Mouse (Mus musculus) cortical plate, adult 2 months (tissue): ENCODE data around the gene Ska3. TPM values are rescaled to one million over a fixed set of nuclear protein-coding genes. Genes with fewer than 3 reads are reported as not detected.
"Not testable (repeated sequence)": the region's sequence is repeated elsewhere in the genome, so short reads cannot be mapped to it uniquely, and the experiment has no call there.

Experiments
- H3K27ac ChIP-seq: fragments of 200-500 bp; 2 replicates; pipeline ENCODE4 v1.5.1; 2012; ENCODE audit warnings: low read length, control low read depth, inconsistent platforms; ENCODE audit not compliant: insufficient read depth
- H3K4me1 ChIP-seq: fragments of 200-500 bp; 2 replicates; pipeline ENCODE4 v1.6.1; 2011; ENCODE audit warnings: low read length; ENCODE audit not compliant: control insufficient read depth, insufficient read depth
- H3K4me3 ChIP-seq: fragments of 200-500 bp; 2 replicates; pipeline ENCODE4 v1.5.1; 2011; ENCODE audit warnings: mild to moderate bottlenecking, low read length, control low read depth; ENCODE audit not compliant: insufficient read depth
- CTCF ChIP-seq: fragments of 200-500 bp; IDR thresholded peaks from 2 replicates; pipeline ENCODE4 v1.5.1; 2011; ENCODE audit warnings: mild to moderate bottlenecking, control low read depth, low read length; ENCODE audit not compliant: insufficient read depth; ENCODE audit errors: extremely low read depth
- POLR2A ChIP-seq: fragments of 200-500 bp; IDR thresholded peaks from 2 replicates; pipeline ENCODE4 v1.6.1; 2011; ENCODE audit warnings: mild to moderate bottlenecking, low read length, control low read depth; ENCODE audit not compliant: insufficient read depth; ENCODE audit errors: extremely low read depth
- polyA plus RNA-seq: library from polyadenylated mRNA; depleted of rRNA; stranded (reverse); fragments of >200 nt; gene quantifications from 2 replicates; pipeline ENCODE4 v1.2.3, GENCODE M21; 2012; rRNA removed

Gene Ska3
- 0.62 and 0.67 TPM in 2 replicates for polyA plus RNA-seq

DNA sequence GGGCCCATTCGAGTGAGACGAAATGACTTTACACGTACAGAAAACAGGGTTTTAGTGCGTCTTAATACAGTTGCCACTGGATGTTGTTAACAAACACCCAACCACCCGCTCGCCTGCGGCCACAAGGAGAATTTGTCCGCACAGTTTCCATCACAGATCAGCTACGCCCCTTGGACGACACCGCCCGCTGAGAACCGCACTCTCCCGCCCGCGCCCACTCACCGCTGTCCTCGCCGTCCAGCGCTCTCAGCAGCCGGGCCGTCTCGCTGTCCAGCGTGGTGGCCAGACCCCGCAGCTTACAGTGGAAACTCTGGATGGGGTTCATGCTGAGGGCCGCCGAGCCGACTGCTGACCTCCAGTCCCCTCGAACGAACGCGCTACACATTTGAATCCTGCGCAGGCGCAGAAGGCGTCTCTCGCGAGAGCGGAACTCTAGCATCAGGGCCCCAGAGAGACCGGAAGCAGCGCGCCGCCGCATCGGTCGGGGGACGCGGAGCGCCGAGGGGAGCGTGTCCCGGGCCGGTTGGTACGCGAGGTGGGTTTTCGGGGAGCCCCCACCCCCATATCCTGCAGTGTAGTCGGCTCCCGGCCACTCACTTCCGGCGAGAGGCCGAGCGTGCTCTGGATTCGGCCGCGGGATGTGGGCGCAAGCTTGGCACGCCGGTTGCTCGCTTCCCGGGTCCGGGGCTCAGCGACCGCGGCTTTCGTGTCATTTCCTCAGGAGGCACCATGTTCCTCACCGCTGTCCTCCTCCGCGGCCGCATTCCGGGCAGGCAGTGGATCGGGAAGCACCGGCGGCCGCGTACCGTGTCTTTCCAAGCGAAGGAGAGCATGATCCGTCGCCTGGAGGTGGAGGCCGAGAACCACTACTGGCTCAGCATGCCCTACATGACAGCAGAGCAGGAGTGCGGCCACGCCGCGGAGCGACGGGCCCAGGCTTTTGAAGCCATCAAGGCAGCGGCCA is at the start of gene Ska3, which contains the start of gene Mrpl57:
Gene Ska3 (minus strand): TSS at position 398 of the 964 bp plus-strand sequence.
Gene Mrpl57 (plus strand): TSS at position 447 of the 964 bp plus-strand sequence.
- peak within 1 kb of the TSS; percentile 82 for H3K27ac ChIP-seq
- peak within 1 kb of the TSS; percentile 47 for H3K4me3 ChIP-seq
- TF ChIP-seq CTCF (no peak), POLR2A (peak; percentile 67)
- peaks cover 3% of the 10 kb centered on the region; the same call in 1 of the 2 replicates for H3K4me1 ChIP-seq

DNA sequence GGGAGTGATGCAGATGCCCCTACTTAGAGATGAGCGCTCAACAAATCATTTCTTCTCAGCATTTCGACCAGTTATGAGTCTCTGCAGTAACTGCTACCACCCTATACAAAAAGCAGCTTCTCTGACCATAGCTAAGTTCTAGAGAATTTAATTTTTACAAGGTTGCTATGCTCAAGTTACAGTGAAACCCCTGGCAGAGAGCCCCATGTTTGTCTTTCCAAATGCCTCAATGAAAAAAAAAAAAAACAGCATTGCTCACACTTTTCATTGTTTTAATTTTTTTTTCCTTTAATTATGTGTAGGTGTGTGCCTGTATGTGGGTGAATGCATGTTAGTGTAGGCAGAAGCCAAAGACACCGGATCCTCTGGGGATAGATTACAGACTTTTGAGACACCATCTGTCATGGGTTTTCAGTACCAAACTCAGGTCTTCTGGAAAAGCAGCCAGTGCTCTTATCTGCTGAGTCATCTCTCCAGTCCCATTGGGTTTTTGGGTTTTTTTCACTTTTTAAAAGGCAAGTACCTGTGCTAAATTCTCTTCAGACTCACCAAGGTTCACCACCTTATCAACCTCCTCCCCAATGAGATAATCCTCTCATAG is 40.8 kb upstream of the Ska3 start:
- Histone ChIP-seq H3K27ac (peak overlapping the region; percentile 46; the same call in 1 of the 2 replicates), H3K4me1 (peaks cover 5% of the 10 kb centered on the region), H3K4me3 (no peak overlapping the region)
- TF ChIP-seq CTCF: no peak
- TF ChIP-seq POLR2A: no peak

DNA sequence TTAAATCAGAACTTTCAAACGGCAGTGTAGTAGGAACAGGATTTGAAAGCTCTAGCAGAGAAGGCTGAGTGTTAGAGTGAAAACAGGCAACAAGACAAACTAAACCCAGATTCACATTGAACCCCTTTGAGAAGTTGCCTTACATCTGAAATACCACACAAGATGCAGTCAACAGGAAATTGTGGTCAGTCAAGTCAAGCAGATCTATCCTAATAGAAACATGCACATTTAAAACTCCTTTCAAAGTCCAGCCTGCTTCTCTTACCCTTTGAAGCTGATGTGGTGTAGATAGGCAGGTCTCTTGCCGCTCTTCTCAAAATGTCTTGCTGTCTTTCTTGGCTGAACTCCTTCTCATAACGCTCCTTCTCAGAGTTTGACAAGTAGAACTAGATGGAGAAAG is 39.3 kb upstream of the Ska3 start:
- Histone ChIP-seq H3K27ac (no peak overlapping the region), H3K4me1 (peaks cover 5% of the 10 kb centered on the region), H3K4me3 (no peak overlapping the region)
- TF ChIP-seq CTCF: no peak
- TF ChIP-seq POLR2A: no peak

DNA sequence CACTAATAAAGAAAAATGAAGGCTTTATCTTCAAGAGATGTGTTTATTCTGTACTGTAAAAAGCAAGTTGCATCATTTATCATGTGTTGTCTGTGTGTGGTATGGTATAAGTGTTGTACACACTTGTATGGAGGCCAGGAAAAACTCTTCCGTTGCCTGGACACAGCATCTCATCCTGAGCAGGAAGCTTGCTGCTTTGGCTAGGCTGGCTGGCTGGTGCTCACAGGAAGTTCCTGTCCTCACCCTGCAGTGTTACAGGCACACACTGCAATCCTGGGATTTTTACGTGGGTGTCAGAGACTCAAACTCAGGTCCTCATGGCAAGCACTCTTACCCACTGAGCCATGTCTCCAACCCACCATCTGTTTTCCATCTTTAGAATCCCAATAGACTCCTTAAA is 37.1 kb upstream of the Ska3 start:
- TF ChIP-seq CTCF (no peak), POLR2A (no peak)
- Histone ChIP-seq H3K27ac (no peak overlapping the region), H3K4me1 (peaks cover 7% of the 10 kb centered on the region), H3K4me3 (no peak overlapping the region)

DNA sequence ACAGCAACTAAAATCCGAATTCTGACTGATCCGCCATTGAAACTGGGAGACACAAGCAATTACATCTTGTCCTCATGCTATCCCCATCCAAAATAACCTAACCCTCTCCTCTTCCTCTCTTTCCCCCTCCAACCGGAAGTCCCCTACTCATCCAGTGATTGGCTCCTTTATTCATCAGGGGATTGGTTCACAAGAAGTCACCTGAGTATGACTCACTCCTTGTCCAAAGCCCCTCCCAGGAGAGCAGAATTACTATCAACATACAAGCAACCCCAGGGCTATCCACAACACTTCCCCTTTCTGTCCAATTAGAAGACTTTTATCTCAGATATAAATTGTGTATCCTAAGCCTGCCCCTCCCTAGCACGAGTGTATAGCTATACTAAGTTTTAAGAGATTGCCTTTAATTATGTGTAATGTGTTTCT is 36.0 kb upstream of the Ska3 start:
- TF ChIP-seq POLR2A: no peak
- no peak for TF ChIP-seq CTCF
- no peak overlapping the region for H3K27ac ChIP-seq
- peaks cover 5% of the 10 kb centered on the region for H3K4me1 ChIP-seq
- H3K4me3 ChIP-seq: no peak overlapping the region

DNA sequence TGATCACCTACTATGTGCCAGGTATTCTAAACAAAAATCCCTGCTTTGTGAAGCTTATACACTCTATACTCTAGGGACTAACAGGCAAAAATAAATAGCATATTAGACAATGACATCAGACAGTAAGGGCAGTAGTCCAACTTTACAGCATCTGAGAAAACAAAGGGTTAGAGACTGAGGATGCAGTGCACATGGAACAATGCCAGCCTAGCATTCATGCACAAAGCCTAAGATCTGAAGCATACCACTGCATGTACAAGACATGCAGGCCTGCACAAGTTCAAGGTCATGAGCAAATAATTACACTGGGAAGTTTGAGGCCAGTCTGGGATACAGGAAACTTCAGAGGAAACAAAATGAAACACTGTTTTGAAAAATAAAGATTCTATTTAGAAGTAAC is 33.5 kb upstream of the Ska3 start:
- TF ChIP-seq POLR2A (no peak), CTCF (no peak)
- H3K4me3 ChIP-seq: no peak overlapping the region
- no peak overlapping the region for H3K27ac ChIP-seq
- peaks cover 3% of the 10 kb centered on the region for H3K4me1 ChIP-seq

DNA sequence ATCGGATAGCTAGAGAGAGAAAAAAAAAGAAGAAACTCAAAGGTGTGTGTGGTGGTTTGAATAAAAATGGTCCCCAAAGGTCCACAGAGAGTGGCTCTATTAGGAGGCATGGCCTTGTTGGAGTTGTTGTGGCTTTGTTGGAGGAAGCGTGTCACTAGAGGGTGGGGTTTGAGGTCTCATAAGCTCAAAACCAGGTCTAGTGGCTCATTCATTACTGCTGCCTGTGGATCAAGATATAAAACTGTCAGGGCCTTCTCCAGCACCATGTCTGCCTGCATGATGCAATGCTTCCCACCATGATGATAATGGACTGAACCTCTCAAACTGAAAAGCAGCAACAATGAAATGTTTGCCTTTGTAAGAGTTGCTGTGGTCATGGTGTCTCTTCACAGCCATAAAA is 32.6 kb upstream of the Ska3 start:
- H3K4me1 ChIP-seq: peaks cover 1% of the 10 kb centered on the region; the same call in 1 of the 2 replicates
- H3K27ac ChIP-seq: no peak overlapping the region
- no peak overlapping the region for H3K4me3 ChIP-seq
- TF ChIP-seq CTCF (no peak), POLR2A (no peak)

DNA sequence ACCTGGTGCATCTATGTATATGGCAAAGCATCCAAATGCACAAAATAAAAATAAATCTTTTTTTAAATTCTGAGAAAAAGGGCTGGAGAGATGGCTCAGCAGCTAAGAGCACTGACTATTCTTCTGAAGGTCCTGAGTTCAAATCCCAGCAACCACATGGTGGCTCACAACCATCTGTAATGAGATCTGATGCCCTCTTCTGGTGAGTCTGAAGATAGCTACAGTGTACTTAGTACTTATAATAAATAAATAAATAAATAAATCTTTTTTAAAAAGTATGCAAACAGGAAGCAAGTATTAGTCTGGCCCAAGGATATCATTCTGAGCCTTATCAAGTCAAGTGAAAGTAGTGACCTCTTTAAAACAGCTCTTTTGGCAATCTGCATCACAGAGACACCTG is 30.1 kb upstream of the Ska3 start:
- not testable (repeated sequence) for H3K4me3 ChIP-seq, H3K27ac ChIP-seq, H3K4me1 ChIP-seq

DNA sequence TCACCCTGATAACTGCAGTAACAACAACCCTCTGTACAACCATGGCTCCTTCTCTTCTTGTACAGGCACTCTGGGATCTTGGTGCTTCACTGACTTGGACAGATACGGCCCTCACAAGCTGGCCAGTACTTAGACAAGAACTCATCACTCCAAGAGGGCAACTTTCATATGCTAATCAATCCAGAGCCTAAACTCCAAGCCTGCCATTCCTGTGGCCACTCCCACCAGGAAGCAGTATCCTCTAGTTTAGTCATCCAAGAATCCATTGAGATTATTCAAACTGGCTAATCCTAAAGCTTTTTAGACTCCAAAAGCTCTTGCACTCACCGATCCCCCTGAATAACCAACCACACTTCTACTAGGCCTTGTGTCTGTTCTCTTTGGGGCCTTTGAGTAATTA is 27.0 kb upstream of the Ska3 start:
- Histone ChIP-seq H3K4me3 (no peak overlapping the region), H3K27ac (no peak overlapping the region), H3K4me1 (no peaks in the 10 kb centered on the region)
- TF ChIP-seq CTCF (no peak), POLR2A (no peak)

DNA sequence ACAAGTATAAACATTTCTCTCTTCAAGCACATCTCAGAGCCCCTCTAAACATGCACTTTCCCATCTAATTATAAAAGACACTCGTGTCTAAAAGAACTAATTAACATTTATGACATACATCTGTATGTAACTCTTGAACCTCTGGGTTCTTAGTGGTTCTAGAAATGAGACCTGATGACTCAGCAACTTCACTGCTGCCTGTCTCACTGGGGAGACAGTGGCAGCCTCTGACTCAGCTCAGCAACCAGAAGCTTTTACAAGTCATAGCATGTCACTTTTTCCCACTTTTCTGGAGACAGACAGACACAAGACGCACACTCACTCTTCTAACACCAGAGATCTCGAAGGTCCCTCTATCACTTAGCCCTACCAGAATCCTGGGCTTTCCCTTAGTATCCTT is 24.3 kb upstream of the Ska3 start:
- Histone ChIP-seq H3K27ac (no peak overlapping the region), H3K4me1 (no peaks in the 10 kb centered on the region), H3K4me3 (no peak overlapping the region)
- TF ChIP-seq POLR2A: no peak
- no peak for TF ChIP-seq CTCF
